In genomic region chr17:28549111-28549510, GRCm38 (mm10) we compare ENCODE assay signal across 24 mouse cellular contexts. TPM values are rescaled to one million over a fixed set of nuclear protein-coding genes. Genes with fewer than 3 reads are reported as not detected.
"Had no signal": no experiment of that assay in that cellular context is flagged by ENCODE, and none has a peak within 500 bp of the region (broad histone marks: within the 10 kb centered on the region; RNA-seq: fewer than 3 reads in every experiment).

Gene Clpsl2 (plus strand): TSS chr17:28549411.

- H3K36me3 ChIP-seq: midbrain, embryonic 10.5 days; midbrain, embryonic 12.5 days; neural tube, embryonic 12.5 days; stomach, embryonic 15.5 days had no signal

- H3K27ac ChIP-seq: liver, embryonic 14.5 days; midbrain, embryonic 10.5 days; midbrain, embryonic 12.5 days; neural tube, embryonic 12.5 days; stomach, embryonic 15.5 days had no signal

- H3K4me2 ChIP-seq: lung, embryonic 14.5 days; midbrain, embryonic 12.5 days; neural tube, embryonic 12.5 days; stomach, embryonic 15.5 days had no signal

- H3K27me3 ChIP-seq: midbrain, embryonic 12.5 days; neural tube, embryonic 12.5 days; stomach, embryonic 15.5 days had no signal

- ATAC-seq: midbrain, embryonic 16.5 days had no signal

- H3K4me1 ChIP-seq: neural tube, embryonic 12.5 days had no signal

- H3K4me3 ChIP-seq: midbrain, embryonic 10.5 days; midbrain, embryonic 12.5 days; myocyte; neural tube, embryonic 12.5 days; stomach, embryonic 15.5 days had no signal

- DNase-seq: lung, adult 18-20 months; lung, embryonic 14.5 days; lung, postnatal 10 days; lung, postnatal 4 days; midbrain, embryonic 14.5 days; right cerebral cortex, postnatal 14 days; spleen, adult 18-20 months; thymus, adult 2 months; thymus, postnatal 25 days; thymus, postnatal 4 days had no signal

- H3K9ac ChIP-seq: liver, embryonic 14.5 days; lung, embryonic 14.5 days; midbrain, embryonic 12.5 days; neural tube, embryonic 12.5 days; stomach, embryonic 15.5 days had no signal

- H3K9me3 ChIP-seq: midbrain, embryonic 10.5 days; midbrain, embryonic 12.5 days; neural tube, embryonic 12.5 days; stomach, embryonic 15.5 days had no signal

RNA-seq across cellular contexts. Expression of gene Clpsl2, which starts in this region (rescaled TPM):
- total RNA-seq: megakaryocyte, adult 5-6 weeks; megakaryocyte-erythroid progenitor cell, adult 5-6 weeks; neutrophil, adult 5-6 weeks had no signal
- polyA plus RNA-seq: liver, embryonic 14.5 days; liver, embryonic 16.5 days; lung, embryonic 14.5 days; lung, embryonic 16.5 days; midbrain, embryonic 10.5 days; midbrain, embryonic 12.5 days; midbrain, embryonic 14.5 days; midbrain, embryonic 16.5 days; myocyte; neural tube, embryonic 12.5 days; neural tube, embryonic 14.5 days; small intestine, adult 2 months; stomach, embryonic 15.5 days; thymus, adult 2 months had no signal
